Mouse (Mus musculus) MEL (cell line): ENCODE measurements around the gene Ankrd22.

Experiments
- CTCF ChIP-seq, 3 experiments: IDR thresholded peaks in 2 of 3; conservative IDR thresholded peaks in 1 of 3; 2 replicates each; pipeline ENCODE4 v1.5.1; 2011 to 2012; ENCODE audit warnings: low read length in 3 of 3, low read depth in 2 of 3, mild to moderate bottlenecking in 2 of 3, improper control_type of control experiment in 1 of 3, inconsistent platforms in 1 of 3, mixed read lengths in 1 of 3, moderate library complexity in 1 of 3; ENCODE audit not compliant: control insufficient read depth in 1 of 3, insufficient read depth in 1 of 3, poor library complexity in 1 of 3, severe bottlenecking in 1 of 3
- E2F4 ChIP-seq: IDR thresholded peaks from 2 replicates; pipeline ENCODE4 v1.6.1; 2011; ENCODE audit warnings: low read depth, low read length, improper control_type of control experiment, borderline replicate concordance
- EP300 ChIP-seq, 2 experiments: IDR thresholded peaks; 2 replicates each; pipeline ENCODE4 v1.6.1; 2011; ENCODE audit warnings: improper control_type of control experiment in 2 of 2, low read length in 2 of 2, low read depth in 1 of 2, mild to moderate bottlenecking in 1 of 2
- GATA1 ChIP-seq: IDR thresholded peaks from 2 replicates; pipeline ENCODE4 v1.6.1; 2011; ENCODE audit warnings: low read depth, low read length, improper control_type of control experiment
- MYC ChIP-seq: IDR thresholded peaks from 2 replicates; pipeline ENCODE4 v1.6.1; 2011; ENCODE audit warnings: low read depth, mild to moderate bottlenecking, low read length, improper control_type of control experiment, moderate library complexity
- NRF1 ChIP-seq: IDR thresholded peaks from 2 replicates; pipeline ENCODE4 v1.6.1; 2014; ENCODE audit warnings: low read depth, mild to moderate bottlenecking, inconsistent platforms, low read length, improper control_type of control experiment, moderate library complexity; ENCODE audit not compliant: poor library complexity, insufficient read depth, severe bottlenecking
- POLR2A ChIP-seq, 2 experiments: IDR thresholded peaks; 2 replicates each; pipeline ENCODE4 v1.6.1; 2011 to 2012; ENCODE audit warnings: low read length in 2 of 2, mild to moderate bottlenecking in 2 of 2, control low read depth in 1 of 2, improper control_type of control experiment in 1 of 2, low read depth in 1 of 2, moderate library complexity in 1 of 2; ENCODE audit not compliant: control insufficient read depth in 1 of 2, insufficient read depth in 1 of 2, poor library complexity in 1 of 2
- POLR2AphosphoS5 ChIP-seq: IDR thresholded peaks from 2 replicates; pipeline ENCODE4 v1.6.1; 2012; ENCODE audit warnings: low read depth, borderline replicate concordance, mild to moderate bottlenecking, inconsistent platforms, low read length, moderate library complexity, mixed read lengths
- SIN3A ChIP-seq: IDR thresholded peaks from 2 replicates; pipeline ENCODE4 v1.6.1; 2012; ENCODE audit warnings: low read length, improper control_type of control experiment, inconsistent platforms
- TAL1 ChIP-seq: IDR thresholded peaks from 2 replicates; pipeline ENCODE4 v1.6.1; 2012; ENCODE audit warnings: mild to moderate bottlenecking, inconsistent platforms, low read length, moderate library complexity, mixed read lengths
- ZC3H11A ChIP-seq: IDR thresholded peaks from 2 replicates; pipeline ENCODE4 v1.6.1; 2012; ENCODE audit warnings: low read depth, mild to moderate bottlenecking, inconsistent platforms, low read length, improper control_type of control experiment

GRCm38 (mm10) chr19:34169121-34169520, 3.3 kb upstream of the Ankrd22 start:
- TF ChIP-seq CTCF (IDR thresholded peaks at IDR 0.05 in 2 of 3, conservative IDR thresholded peaks at IDR 0.05 in 1 of 3; ENCODE audit: control insufficient read depth in 1 of 3, insufficient read depth in 1 of 3, low read depth in 2 of 3, low read length in 3 of 3, poor library complexity in 1 of 3, severe bottlenecking in 1 of 3) (no peak), MYC (no peak), GATA1 (no peak), E2F4 (no peak), ZC3H11A (no peak), TAL1 (no peak), POLR2A (IDR thresholded peaks at IDR 0.05; ENCODE audit: control insufficient read depth in 1 of 2, insufficient read depth in 1 of 2, low read depth in 1 of 2, low read length in 2 of 2, poor library complexity in 1 of 2) (no peak), EP300 (IDR thresholded peaks at IDR 0.05; ENCODE audit: low read depth in 1 of 2, low read length in 2 of 2) (no peak), NRF1 (no peak), POLR2AphosphoS5 (no peak), SIN3A (no peak)
